Mouse (Mus musculus): Measurements from ENCODE around the gene B3galt1. TPM values are rescaled to one million over a fixed set of nuclear protein-coding genes. Genes with fewer than 3 reads are reported as not detected.
A peak's percentile ranks its signal among the peaks of the same experiment; 100 is the strongest.

Gene B3galt1
- polyA plus RNA-seq (2012; rRNA removed), result 0.04 TPM in 2 replicates

- Histone ChIP-seq H3K27ac (ENCODE audit: insufficient read depth, low read depth, low read length) (0 out of 2 replicates have a peak within 1 kb of the TSS, but pooled peaks have one; percentile 14), H3K4me3 (ENCODE audit: low read depth, low read length) (peak within 1 kb of the TSS; percentile 58)
Measured at GRCm38 (mm10) chr2:67565480-67566331, at the start of gene B3galt1. Gene B3galt1, plus strand, starts transcription at chr2:67565871.

GRCm38 (mm10) chr2:67516405-67516804 is 49.3 kb upstream of the B3galt1 start:
- Histone ChIP-seq H3K4me1 (ENCODE audit: control insufficient read depth, insufficient read depth, insufficient read length, low read length) (no peaks in the 10 kb centered on the region), H3K27me3 (ENCODE audit: control insufficient read depth, insufficient read depth, low read length) (no peaks in the 10 kb centered on the region), H3K36me3 (ENCODE audit: control insufficient read depth, insufficient read depth, low read length) (no peaks in the 10 kb centered on the region), H3K27ac (ENCODE audit: insufficient read depth, low read depth, low read length) (no peak overlapping the region), H3K4me3 (ENCODE audit: low read depth, low read length) (no peak overlapping the region)
- TF ChIP-seq CTCF (IDR thresholded peaks at IDR 0.05; ENCODE audit: extremely low read depth, insufficient read length, insufficient replicate concordance, low read depth, low read length), result no peak
- TF ChIP-seq POLR2A (IDR thresholded peaks at IDR 0.05; ENCODE audit: low read depth, low read length), result no peak
- WGBS, result 86% methylated on average over 7 of the region's 7 CpGs

More at GRCm38 (mm10) chr2:67565480-67566331, at the start of gene B3galt1:
- Histone ChIP-seq H3K36me3 (ENCODE audit: control insufficient read depth, insufficient read depth, low read length) (no peaks in the 10 kb centered on the region), H3K4me1 (ENCODE audit: control insufficient read depth, insufficient read depth, insufficient read length, low read length) (no peaks in the 10 kb centered on the region), H3K27me3 (ENCODE audit: control insufficient read depth, insufficient read depth, low read length) (peaks cover 9% of the 10 kb centered on the region; the same call in 1 of the 2 replicates)
- WGBS, result 2% methylated on average over 83 of the region's 83 CpGs
- no peak for TF ChIP-seq POLR2A (IDR thresholded peaks at IDR 0.05; ENCODE audit: low read depth, low read length)
- TF ChIP-seq CTCF (IDR thresholded peaks at IDR 0.05; ENCODE audit: extremely low read depth, insufficient read length, insufficient replicate concordance, low read depth, low read length), result no peak

- no peak for TF ChIP-seq POLR2A (IDR thresholded peaks at IDR 0.05; ENCODE audit: low read depth, low read length)
- no peak for TF ChIP-seq CTCF (IDR thresholded peaks at IDR 0.05; ENCODE audit: extremely low read depth, insufficient read length, insufficient replicate concordance, low read depth, low read length)
- Histone ChIP-seq H3K27ac (ENCODE audit: insufficient read depth, low read depth, low read length) (no peak overlapping the region), H3K36me3 (ENCODE audit: control insufficient read depth, insufficient read depth, low read length) (no peaks in the 10 kb centered on the region), H3K4me3 (ENCODE audit: low read depth, low read length) (no peak overlapping the region), H3K27me3 (ENCODE audit: control insufficient read depth, insufficient read depth, low read length) (no peaks in the 10 kb centered on the region), H3K4me1 (ENCODE audit: control insufficient read depth, insufficient read depth, insufficient read length, low read length) (no peaks in the 10 kb centered on the region)
- WGBS, result 90% methylated on average over 2 of the region's 2 CpGs
Measured at GRCm38 (mm10) chr2:67535347-67535746, 30.3 kb upstream of the B3galt1 start.

- 76% methylated on average over 6 of the region's 6 CpGs for WGBS
- Histone ChIP-seq H3K27ac (ENCODE audit: insufficient read depth, low read depth, low read length) (no peak overlapping the region), H3K36me3 (ENCODE audit: control insufficient read depth, insufficient read depth, low read length) (no peaks in the 10 kb centered on the region), H3K27me3 (ENCODE audit: control insufficient read depth, insufficient read depth, low read length) (no peaks in the 10 kb centered on the region), H3K4me3 (ENCODE audit: low read depth, low read length) (no peak overlapping the region), H3K4me1 (ENCODE audit: control insufficient read depth, insufficient read depth, insufficient read length, low read length) (no peaks in the 10 kb centered on the region)
- TF ChIP-seq POLR2A (IDR thresholded peaks at IDR 0.05; ENCODE audit: low read depth, low read length) (no peak), CTCF (IDR thresholded peaks at IDR 0.05; ENCODE audit: extremely low read depth, insufficient read length, insufficient replicate concordance, low read depth, low read length) (no peak)
Measured at GRCm38 (mm10) chr2:67539426-67539825, 26.2 kb upstream of the B3galt1 start.

GRCm38 (mm10) chr2:67541957-67542696 is 23.5 kb upstream of the B3galt1 start:
- Histone ChIP-seq H3K27ac (ENCODE audit: insufficient read depth, low read depth, low read length) (no peak overlapping the region), H3K36me3 (ENCODE audit: control insufficient read depth, insufficient read depth, low read length) (no peaks in the 10 kb centered on the region), H3K27me3 (ENCODE audit: control insufficient read depth, insufficient read depth, low read length) (no peaks in the 10 kb centered on the region), H3K4me3 (ENCODE audit: low read depth, low read length) (no peak overlapping the region), H3K4me1 (ENCODE audit: control insufficient read depth, insufficient read depth, insufficient read length, low read length) (no peaks in the 10 kb centered on the region)
- WGBS, result 57% methylated on average over 11 of the region's 11 CpGs
- no peak for TF ChIP-seq CTCF (IDR thresholded peaks at IDR 0.05; ENCODE audit: extremely low read depth, insufficient read length, insufficient replicate concordance, low read depth, low read length)
- TF ChIP-seq POLR2A (IDR thresholded peaks at IDR 0.05; ENCODE audit: low read depth, low read length), result no peak

GRCm38 (mm10) chr2:67544426-67544825 is 21.2 kb upstream of the B3galt1 start:
- 74% methylated on average over 8 of the region's 8 CpGs for WGBS

More at GRCm38 (mm10) chr2:67544426-67544825, 21.2 kb upstream of the B3galt1 start:
- H3K27ac ChIP-seq (ENCODE audit: insufficient read depth, low read depth, low read length), result no peak overlapping the region
- no peak overlapping the region for H3K4me3 ChIP-seq (ENCODE audit: low read depth, low read length)
- H3K4me1 ChIP-seq (ENCODE audit: control insufficient read depth, insufficient read depth, insufficient read length, low read length), result no peaks in the 10 kb centered on the region
- no peaks in the 10 kb centered on the region for H3K27me3 ChIP-seq (ENCODE audit: control insufficient read depth, insufficient read depth, low read length)
- no peak for TF ChIP-seq CTCF (IDR thresholded peaks at IDR 0.05; ENCODE audit: extremely low read depth, insufficient read length, insufficient replicate concordance, low read depth, low read length)
- no peaks in the 10 kb centered on the region for H3K36me3 ChIP-seq (ENCODE audit: control insufficient read depth, insufficient read depth, low read length)
